Mouse (Mus musculus) erythroblast, adult 5-6 weeks (primary cell): ENCODE data around the gene Tal1. TPM values are rescaled to one million over a fixed set of nuclear protein-coding genes. Genes with fewer than 3 reads are reported as not detected.
A peak's percentile ranks its signal among the peaks of the same experiment; 100 is the strongest.

Experiments
- ATAC-seq: replicated peaks from 2 replicates; pipeline ENCODE4 v1.8.0; 2016; ENCODE audit warnings: moderate number of reproducible peaks, mild to moderate bottlenecking, moderate TSS enrichment, inconsistent platforms; ENCODE audit not compliant: poor library complexity, low FRiP score, severe bottlenecking
- total RNA-seq, 2 experiments: library from RNA; stranded (forward) in 1 of 2; stranded (reverse) in 1 of 2; fragments of 150-400 nt in 1 of 2; fragments of 200-764, 138-1000 nt in 1 of 2; gene quantifications; 2 replicates each; pipeline versions ENCODE4 v1.2.3 to v1.2.4; 2015 to 2017; ENCODE audit warnings: low replicate concordance in 2 of 2

The Tal1 gene
- total RNA-seq (2015; ENCODE audit: low replicate concordance) (75.1 and 94.0 TPM in 2 replicates), total RNA-seq (2017; ENCODE audit: low replicate concordance) (92.9 and 102 TPM in 2 replicates)

GRCm38 (mm10) chr4:115056371-115056920 is at the start of gene Tal1:
Gene Tal1 (plus strand): TSS chr4:115056426.
- ATAC-seq = peak; percentile 47

- no peak for ATAC-seq
Measured at GRCm38 (mm10) chr4:115014276-115014675, 42.0 kb upstream of the Tal1 start.

- no peak for ATAC-seq
Measured at GRCm38 (mm10) chr4:115019997-115020396, 36.2 kb upstream of the Tal1 start.

GRCm38 (mm10) chr4:115035043-115035442 is 21.2 kb upstream of the Tal1 start:
- no peak for ATAC-seq

GRCm38 (mm10) chr4:115038242-115038641 is 18.0 kb upstream of the Tal1 start:
- peak; percentile 74 for ATAC-seq

- ATAC-seq = no peak
Measured at GRCm38 (mm10) chr4:115045621-115046020, 10.6 kb upstream of the Tal1 start.

GRCm38 (mm10) chr4:115047750-115048149 is 8.5 kb upstream of the Tal1 start:
- ATAC-seq = peak; percentile 85

- peak; percentile 72 for ATAC-seq
Measured at GRCm38 (mm10) chr4:115048190-115048589, 8.0 kb upstream of the Tal1 start.

- no peak for ATAC-seq
Measured at GRCm38 (mm10) chr4:115051245-115051644, 5.0 kb upstream of the Tal1 start.

GRCm38 (mm10) chr4:115052343-115053005 is 3.8 kb upstream of the Tal1 start:
- ATAC-seq = peak; percentile 22; the same call in 1 of the 2 replicates

GRCm38 (mm10) chr4:115055044-115055443 is 1.2 kb upstream of the Tal1 start:
- ATAC-seq = no peak

GRCm38 (mm10) chr4:115055691-115056090 is 535 bp upstream of the Tal1 start:
- no peak for ATAC-seq

- ATAC-seq = peak; percentile 40
Measured at GRCm38 (mm10) chr4:115056921-115057673, 871 bp downstream of the Tal1 start.

GRCm38 (mm10) chr4:115057674-115058316 is 1.6 kb downstream of the Tal1 start:
- ATAC-seq = no peak

- no peak for ATAC-seq
Measured at GRCm38 (mm10) chr4:115058317-115058761, 2.1 kb downstream of the Tal1 start.

GRCm38 (mm10) chr4:115058871-115059590 is 2.8 kb downstream of the Tal1 start:
- peak; percentile 23; the same call in 1 of the 2 replicates for ATAC-seq

- ATAC-seq = no peak
Measured at GRCm38 (mm10) chr4:115059871-115060270, 3.6 kb downstream of the Tal1 start.

- ATAC-seq = no peak
Measured at GRCm38 (mm10) chr4:115060753-115061152, 4.5 kb downstream of the Tal1 start.

GRCm38 (mm10) chr4:115062540-115062874 is 6.3 kb downstream of the Tal1 start:
- peak; percentile 16 for ATAC-seq
